Mouse (Mus musculus): ENCODE data around the gene Bpifb1. TPM values are rescaled to one million over a fixed set of nuclear protein-coding genes. Genes with fewer than 3 reads are reported as not detected.
"Not testable (repeated sequence)": the region's sequence is repeated elsewhere in the genome, so short reads cannot be mapped to it uniquely, and the experiment has no call there.

Bpifb1 gene
- polyA plus RNA-seq, 1 experiment from 2014 or later: not detected

DNA sequence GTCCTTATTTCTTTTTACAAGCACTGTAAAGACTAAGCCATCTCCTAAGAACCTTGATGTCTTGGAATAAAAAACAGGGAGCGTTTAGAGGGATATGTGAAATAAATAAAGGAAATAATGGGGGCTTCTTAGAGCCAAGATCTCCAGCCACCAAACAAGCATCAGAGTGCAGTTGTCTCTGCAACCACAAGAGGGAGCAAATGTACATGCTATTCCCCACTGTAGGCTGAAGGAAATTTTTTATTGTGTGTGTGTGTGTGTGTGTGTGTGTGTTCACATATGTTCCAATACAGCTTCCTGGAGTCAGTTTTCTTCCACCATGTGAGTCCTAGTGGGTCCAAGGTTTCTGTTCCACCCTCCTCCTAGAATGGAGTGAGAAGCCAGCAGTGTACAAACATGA is 17.3 kb upstream of the Bpifb1 start:
- no peaks in the 10 kb centered on the region for H3K36me3 ChIP-seq (ENCODE audit: control insufficient read depth, insufficient read depth, low read length)
- H3K9ac ChIP-seq (ENCODE audit: low read depth, low read length): no peak overlapping the region
- no peak overlapping the region for H3K4me2 ChIP-seq (replicated peaks; ENCODE audit: low read depth, low read length)
- no peaks in the 10 kb centered on the region for H3K9me3 ChIP-seq (ENCODE audit: control insufficient read depth, low read length)
- no peak overlapping the region for H3K27ac ChIP-seq (ENCODE audit: low read depth, low read length)
- H3K4me1 ChIP-seq (ENCODE audit: control insufficient read depth, insufficient read depth, low read length): no peaks in the 10 kb centered on the region
- WGBS: 41% methylated on average over 1 of the region's 1 CpGs
- no peaks in the 10 kb centered on the region for H3K27me3 ChIP-seq (ENCODE audit: control insufficient read depth, insufficient read depth, low read length)
- no peak overlapping the region for H3K4me3 ChIP-seq (ENCODE audit: low read length)
- ATAC-seq (ENCODE audit: low FRiP score, low TSS enrichment): no peak

DNA sequence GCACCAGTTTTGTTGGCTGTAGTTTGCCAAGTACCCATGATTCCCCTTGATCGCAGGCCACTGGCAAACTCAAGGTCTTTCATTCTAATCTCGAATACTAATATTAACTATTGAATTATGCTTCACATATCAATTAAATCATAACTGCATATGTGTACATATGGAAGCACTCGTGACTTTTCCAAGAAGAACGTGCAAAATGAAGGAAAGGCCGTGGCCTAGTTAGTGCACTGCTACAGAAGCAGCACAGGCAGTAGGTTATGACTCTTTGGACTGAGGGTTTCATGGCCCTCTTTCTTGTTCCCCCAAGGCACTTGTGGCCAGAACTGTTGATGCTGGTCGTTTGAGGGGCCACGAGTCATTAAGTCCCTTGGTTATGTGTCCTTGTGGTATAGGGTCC is 8.7 kb upstream of the Bpifb1 start:
- not testable (repeated sequence) for H3K27me3 ChIP-seq (ENCODE audit: control insufficient read depth, insufficient read depth, low read length); H3K36me3 ChIP-seq (ENCODE audit: control insufficient read depth, insufficient read depth, low read length); H3K27ac ChIP-seq (ENCODE audit: low read depth, low read length); H3K9ac ChIP-seq (ENCODE audit: low read depth, low read length); H3K4me1 ChIP-seq (ENCODE audit: control insufficient read depth, insufficient read depth, low read length); ATAC-seq (ENCODE audit: low FRiP score, low TSS enrichment); H3K4me3 ChIP-seq (ENCODE audit: low read length); H3K9me3 ChIP-seq (ENCODE audit: control insufficient read depth, low read length); H3K4me2 ChIP-seq (replicated peaks; ENCODE audit: low read depth, low read length)
- WGBS: 79% methylated on average over 7 of the region's 7 CpGs

GRCm38 (mm10) chr2:154183061-154183460 is 7.6 kb upstream of the Bpifb1 start:
- H3K27me3 ChIP-seq (ENCODE audit: control insufficient read depth, insufficient read depth, low read length); ATAC-seq (ENCODE audit: low FRiP score, low TSS enrichment); H3K27ac ChIP-seq (ENCODE audit: low read depth, low read length); H3K4me2 ChIP-seq (replicated peaks; ENCODE audit: low read depth, low read length); H3K4me3 ChIP-seq (ENCODE audit: low read length); H3K9me3 ChIP-seq (ENCODE audit: control insufficient read depth, low read length); H3K4me1 ChIP-seq (ENCODE audit: control insufficient read depth, insufficient read depth, low read length); H3K9ac ChIP-seq (ENCODE audit: low read depth, low read length); H3K36me3 ChIP-seq (ENCODE audit: control insufficient read depth, insufficient read depth, low read length): not testable (repeated sequence)
- WGBS: 70% methylated on average over 4 of the region's 4 CpGs

- H3K27ac ChIP-seq (ENCODE audit: low read depth, low read length): no peak overlapping the region
- ATAC-seq (ENCODE audit: low FRiP score, low TSS enrichment): no peak
- H3K36me3 ChIP-seq (ENCODE audit: control insufficient read depth, insufficient read depth, low read length): no peaks in the 10 kb centered on the region
Observed at GRCm38 (mm10) chr2:154185319-154185718, 5.3 kb upstream of the Bpifb1 start.

DNA sequence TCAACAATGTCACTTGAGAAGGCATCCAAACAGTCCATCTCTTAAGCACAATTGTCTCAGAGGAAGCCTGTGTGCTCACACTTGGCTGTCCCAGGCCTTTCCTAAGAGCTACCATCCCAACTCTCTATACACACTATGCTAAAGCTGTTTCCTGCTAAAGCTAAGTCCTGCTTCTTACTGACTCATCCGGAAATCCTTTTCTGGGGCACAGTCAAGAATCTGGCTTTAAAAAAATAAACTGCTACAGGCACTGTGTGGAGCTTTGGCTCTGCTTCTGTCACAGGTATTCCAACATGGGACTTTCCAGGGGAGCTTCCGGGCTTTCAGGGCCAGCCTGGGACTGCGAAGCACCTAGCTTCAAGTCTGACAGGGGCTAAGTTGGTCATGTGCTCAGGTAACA is 4.9 kb upstream of the Bpifb1 start:
- H3K36me3 ChIP-seq (ENCODE audit: control insufficient read depth, insufficient read depth, low read length): no peaks in the 10 kb centered on the region
- H3K4me1 ChIP-seq (ENCODE audit: control insufficient read depth, insufficient read depth, low read length): no peaks in the 10 kb centered on the region
- no peak overlapping the region for H3K4me2 ChIP-seq (replicated peaks; ENCODE audit: low read depth, low read length)
- WGBS: 80% methylated on average over 3 of the region's 3 CpGs
- no peaks in the 10 kb centered on the region for H3K27me3 ChIP-seq (ENCODE audit: control insufficient read depth, insufficient read depth, low read length)
- no peak overlapping the region for H3K27ac ChIP-seq (ENCODE audit: low read depth, low read length)
- no peaks in the 10 kb centered on the region for H3K9me3 ChIP-seq (ENCODE audit: control insufficient read depth, low read length)
- ATAC-seq (ENCODE audit: low FRiP score, low TSS enrichment): no peak
- no peak overlapping the region for H3K9ac ChIP-seq (ENCODE audit: low read depth, low read length)
- H3K4me3 ChIP-seq (ENCODE audit: low read length): no peak overlapping the region

More at GRCm38 (mm10) chr2:154185319-154185718, 5.3 kb upstream of the Bpifb1 start:
- 87% methylated on average over 6 of the region's 6 CpGs for WGBS
- Histone ChIP-seq H3K9me3 (ENCODE audit: control insufficient read depth, low read length) (no peaks in the 10 kb centered on the region), H3K4me3 (ENCODE audit: low read length) (no peak overlapping the region), H3K9ac (ENCODE audit: low read depth, low read length) (no peak overlapping the region), H3K27me3 (ENCODE audit: control insufficient read depth, insufficient read depth, low read length) (no peaks in the 10 kb centered on the region), H3K4me2 (replicated peaks; ENCODE audit: low read depth, low read length) (no peak overlapping the region), H3K4me1 (ENCODE audit: control insufficient read depth, insufficient read depth, low read length) (no peaks in the 10 kb centered on the region)

DNA sequence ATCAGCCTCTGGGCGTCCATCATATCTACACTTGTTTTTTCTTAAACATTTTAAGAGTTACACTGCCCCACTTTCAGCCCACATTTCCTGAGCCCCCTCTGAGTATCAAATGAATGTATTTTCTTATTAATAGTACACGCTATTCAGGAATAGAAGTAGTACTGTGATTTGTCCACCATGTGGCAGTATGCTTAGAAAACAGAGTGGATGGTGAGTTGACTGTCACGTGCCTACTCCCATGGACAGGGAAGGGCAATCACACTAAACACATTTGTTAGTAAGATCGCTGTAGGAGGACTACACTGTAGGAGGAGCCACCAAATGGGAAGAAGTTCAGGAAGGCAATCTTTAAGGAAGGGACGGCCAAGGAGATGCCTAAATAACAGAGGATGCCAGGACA is 3.1 kb upstream of the Bpifb1 start:
- no peaks in the 10 kb centered on the region for H3K9me3 ChIP-seq (ENCODE audit: control insufficient read depth, low read length)
- ATAC-seq (ENCODE audit: low FRiP score, low TSS enrichment): no peak
- whole genome bisulfite sequencing: 39% methylated on average over 5 of the region's 5 CpGs
- H3K9ac ChIP-seq (ENCODE audit: low read depth, low read length): no peak overlapping the region
- H3K27me3 ChIP-seq (ENCODE audit: control insufficient read depth, insufficient read depth, low read length): no peaks in the 10 kb centered on the region
- H3K4me1 ChIP-seq (ENCODE audit: control insufficient read depth, insufficient read depth, low read length): no peaks in the 10 kb centered on the region
- H3K4me2 ChIP-seq (replicated peaks; ENCODE audit: low read depth, low read length): no peak overlapping the region
- no peak overlapping the region for H3K27ac ChIP-seq (ENCODE audit: low read depth, low read length)
- no peaks in the 10 kb centered on the region for H3K36me3 ChIP-seq (ENCODE audit: control insufficient read depth, insufficient read depth, low read length)
- H3K4me3 ChIP-seq (ENCODE audit: low read length): no peak overlapping the region

DNA sequence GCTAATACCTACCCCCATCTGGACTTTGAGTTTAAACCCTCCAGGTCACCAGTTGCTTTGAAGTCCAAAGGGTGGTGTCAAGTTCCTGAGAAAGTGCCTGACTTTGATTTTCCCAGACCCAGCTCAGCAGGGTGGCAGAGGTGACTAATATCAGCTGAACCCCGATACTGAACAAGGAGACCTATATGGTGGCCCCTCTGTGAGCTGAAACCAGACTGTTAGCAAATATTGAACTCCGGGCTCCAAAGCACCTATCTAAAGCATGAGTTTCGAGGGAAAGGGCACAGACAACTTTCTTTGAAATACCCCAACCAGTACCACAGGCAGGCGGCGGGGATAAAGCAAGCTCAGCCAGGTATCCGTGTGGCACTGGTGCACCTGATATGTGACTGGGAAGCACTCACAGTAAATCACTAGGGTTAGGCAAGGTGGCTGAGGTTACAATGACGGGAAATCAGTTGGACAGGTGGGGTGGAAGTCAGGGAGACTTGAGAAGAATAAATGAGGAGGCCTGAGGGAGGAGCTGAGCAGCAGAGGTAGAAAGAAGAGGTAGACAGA is 662 bp upstream of the Bpifb1 start:
- H3K27ac ChIP-seq (ENCODE audit: low read depth, low read length): no peak overlapping the region
- no peak for ATAC-seq (ENCODE audit: low FRiP score, low TSS enrichment)
- no peaks in the 10 kb centered on the region for H3K9me3 ChIP-seq (ENCODE audit: control insufficient read depth, low read length)
- no peaks in the 10 kb centered on the region for H3K27me3 ChIP-seq (ENCODE audit: control insufficient read depth, insufficient read depth, low read length)
- 76% methylated on average over 7 of the region's 7 CpGs for WGBS
- no peak overlapping the region for H3K9ac ChIP-seq (ENCODE audit: low read depth, low read length)
- H3K4me2 ChIP-seq (replicated peaks; ENCODE audit: low read depth, low read length): no peak overlapping the region
- no peaks in the 10 kb centered on the region for H3K36me3 ChIP-seq (ENCODE audit: control insufficient read depth, insufficient read depth, low read length)
- no peak overlapping the region for H3K4me3 ChIP-seq (ENCODE audit: low read length)
- no peaks in the 10 kb centered on the region for H3K4me1 ChIP-seq (ENCODE audit: control insufficient read depth, insufficient read depth, low read length)

- H3K27ac ChIP-seq (ENCODE audit: low read depth, low read length): no peak overlapping the region
- no peaks in the 10 kb centered on the region for H3K4me1 ChIP-seq (ENCODE audit: control insufficient read depth, insufficient read depth, low read length)
- no peak overlapping the region for H3K4me2 ChIP-seq (replicated peaks; ENCODE audit: low read depth, low read length)
- WGBS: 54% methylated on average over 2 of the region's 2 CpGs
- H3K4me3 ChIP-seq (ENCODE audit: low read length): no peak overlapping the region
- no peak overlapping the region for H3K9ac ChIP-seq (ENCODE audit: low read depth, low read length)
- no peaks in the 10 kb centered on the region for H3K27me3 ChIP-seq (ENCODE audit: control insufficient read depth, insufficient read depth, low read length)
- H3K9me3 ChIP-seq (ENCODE audit: control insufficient read depth, low read length): no peaks in the 10 kb centered on the region
- ATAC-seq (ENCODE audit: low FRiP score, low TSS enrichment): no peak
- H3K36me3 ChIP-seq (ENCODE audit: control insufficient read depth, insufficient read depth, low read length): no peaks in the 10 kb centered on the region
Observed at GRCm38 (mm10) chr2:154192141-154192540, 1.5 kb downstream of the Bpifb1 start.

DNA sequence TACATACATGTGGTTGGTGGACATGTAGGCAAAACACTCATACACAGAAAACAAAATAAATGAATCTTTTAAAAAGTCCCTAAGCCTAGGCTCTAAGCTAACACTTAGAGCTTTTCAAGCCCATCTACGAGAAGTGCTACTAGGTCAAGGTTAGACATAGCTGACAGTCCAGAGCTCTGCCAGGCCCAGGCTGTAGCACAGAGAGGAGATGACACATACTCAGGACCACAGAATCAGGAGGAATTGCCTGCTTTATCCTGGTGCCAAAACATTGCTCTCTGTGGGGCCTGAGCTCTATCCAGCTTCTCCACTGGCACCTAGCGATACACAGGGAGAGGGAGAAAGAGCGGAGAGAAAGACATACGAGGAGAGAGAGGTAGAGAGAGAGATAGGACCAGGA is 2.5 kb downstream of the Bpifb1 start:
- H3K9me3 ChIP-seq (ENCODE audit: control insufficient read depth, low read length): no peaks in the 10 kb centered on the region
- no peak overlapping the region for H3K4me3 ChIP-seq (ENCODE audit: low read length)
- H3K27me3 ChIP-seq (ENCODE audit: control insufficient read depth, insufficient read depth, low read length): no peaks in the 10 kb centered on the region
- H3K27ac ChIP-seq (ENCODE audit: low read depth, low read length): no peak overlapping the region
- no peak for ATAC-seq (ENCODE audit: low FRiP score, low TSS enrichment)
- no peak overlapping the region for H3K4me2 ChIP-seq (replicated peaks; ENCODE audit: low read depth, low read length)
- 97% methylated on average over 4 of the region's 4 CpGs for WGBS
- no peaks in the 10 kb centered on the region for H3K36me3 ChIP-seq (ENCODE audit: control insufficient read depth, insufficient read depth, low read length)
- H3K4me1 ChIP-seq (ENCODE audit: control insufficient read depth, insufficient read depth, low read length): no peaks in the 10 kb centered on the region
- no peak overlapping the region for H3K9ac ChIP-seq (ENCODE audit: low read depth, low read length)
